Mouse (Mus musculus) hindbrain, postnatal 0 days (tissue): ENCODE results near the gene St8sia1. TPM values are rescaled to one million over a fixed set of nuclear protein-coding genes. Genes with fewer than 3 reads are reported as not detected.
"Not testable (repeated sequence)": the region's sequence is repeated elsewhere in the genome, so short reads cannot be mapped to it uniquely, and the experiment has no call there.

ENCODE experiments used
- ATAC-seq: fragments of 200-750 bp; cut with Nextera tagmentation; 2 replicates; pipeline ENCODE4 v1.8.0; 2017; ENCODE audit warnings: mild to moderate bottlenecking, moderate TSS enrichment, moderate library complexity
- DNase-seq: peaks from one replicate; pipeline ENCODE4 v3.0.0-alpha.2; 2015; ENCODE audit warnings: low spot score
- H3K27ac ChIP-seq: fragments of 300-500 bp; sonication (generic); 2 replicates; pipeline ENCODE4 v1.5.1; 2014; ENCODE audit warnings: mild to moderate bottlenecking
- H3K27me3 ChIP-seq: fragments of 300-500 bp; sonication (generic); 2 replicates; pipeline ENCODE4 v1.6.1; 2014; ENCODE audit warnings: low read length, mixed read lengths; ENCODE audit not compliant: insufficient read depth
- H3K36me3 ChIP-seq: fragments of 300-500 bp; sonication (generic); 2 replicates; pipeline ENCODE4 v1.6.1; 2014; ENCODE audit warnings: low read length, mixed read lengths; ENCODE audit not compliant: insufficient read depth
- H3K4me1 ChIP-seq: fragments of 300-500 bp; sonication (generic); 2 replicates; pipeline ENCODE4 v1.6.1; 2014; ENCODE audit warnings: antibody characterized with exemption, low read length, mixed read lengths; ENCODE audit not compliant: insufficient read depth
- H3K4me2 ChIP-seq: fragments of 300-500 bp; sonication (generic); 2 replicates; pipeline ENCODE4 v1.6.1; 2014; ENCODE audit warnings: low read depth, mild to moderate bottlenecking, low read length, moderate library complexity, mixed read lengths
- H3K4me3 ChIP-seq: fragments of 300-500 bp; sonication (generic); 2 replicates; pipeline ENCODE4 v1.5.1; 2014; ENCODE audit warnings: low read length
- H3K9ac ChIP-seq: fragments of 300-500 bp; sonication (generic); replicated peaks from 2 replicates; pipeline ENCODE4 v1.6.1; 2014; ENCODE audit warnings: mild to moderate bottlenecking, low read length, moderate library complexity, mixed read lengths
- H3K9me3 ChIP-seq: fragments of 300-500 bp; sonication (generic); 2 replicates; pipeline ENCODE4 v1.6.1; 2016; ENCODE audit warnings: low read length, mixed read lengths
- CTCF ChIP-seq: IDR thresholded peaks from 2 replicates; pipeline ENCODE4 v1.5.1; 2016; ENCODE audit warnings: antibody characterized with exemption, control low read depth, low read depth
- WGBS: fragments of 180-500 bp; shearing (Covaris S2); extraction: QIAGEN DNeasy Blood & Tissue Kit; methylation state at CpG from one replicate; pipeline ENCODE4 v1.1.7; 2014; 5-methylcytosine and 5-hydroxymethylcytosine counted together
- polyA plus RNA-seq: library from polyadenylated mRNA; unstranded; fragments of >200 nt; fragmentation: Nextera tagmentation; extraction: Ambion mirVana; gene quantifications from 2 replicates; pipeline ENCODE4 v1.2.1, GENCODE M21; 2015
- total RNA-seq: library from RNA; depleted of rRNA; stranded (reverse); fragments of >200 nt; gene quantifications from 2 replicates; pipeline ENCODE4 v1.2.3, GENCODE M21; 2014

Gene St8sia1
- total and polyA plus RNA-seq, 2 experiments from 2014 or later: 3.7 to 18.0 TPM

GRCm38 (mm10) chr6:142991391-142992059 is 27.3 kb upstream of the St8sia1 start:
- Histone ChIP-seq H3K27ac (no peak overlapping the region), H3K27me3 (no peaks in the 10 kb centered on the region), H3K36me3 (no peaks in the 10 kb centered on the region), H3K9me3 (no peaks in the 10 kb centered on the region), H3K4me1 (no peaks in the 10 kb centered on the region), H3K4me3 (no peak overlapping the region), H3K4me2 (no peak overlapping the region), H3K9ac (no peak overlapping the region)
- 50% methylated on average over 7 of the region's 7 CpGs for WGBS
- TF ChIP-seq CTCF: no peak
- ATAC-seq (no peak), DNase-seq (no peak)

GRCm38 (mm10) chr6:142990516-142990915 is 26.3 kb upstream of the St8sia1 start:
- Histone ChIP-seq H3K9me3 (no peaks in the 10 kb centered on the region), H3K9ac (no peak overlapping the region), H3K27me3 (no peaks in the 10 kb centered on the region), H3K36me3 (no peaks in the 10 kb centered on the region), H3K4me3 (no peak overlapping the region), H3K4me1 (no peaks in the 10 kb centered on the region), H3K27ac (no peak overlapping the region), H3K4me2 (no peak overlapping the region)
- ATAC-seq (no peak), DNase-seq (no peak)
- no peak for TF ChIP-seq CTCF
- WGBS: 73% methylated on average over 9 of the region's 9 CpGs

- Histone ChIP-seq H3K4me3 (no peak overlapping the region), H3K9ac (no peak overlapping the region), H3K27me3 (no peaks in the 10 kb centered on the region), H3K4me2 (no peak overlapping the region), H3K27ac (no peak overlapping the region), H3K9me3 (no peaks in the 10 kb centered on the region), H3K4me1 (no peaks in the 10 kb centered on the region), H3K36me3 (no peaks in the 10 kb centered on the region)
- ATAC-seq: no peak
- DNase-seq: no peak
- no peak for TF ChIP-seq CTCF
- 89% methylated on average over 13 of the region's 13 CpGs for WGBS
Observed at GRCm38 (mm10) chr6:142989495-142989894, 25.2 kb upstream of the St8sia1 start.

- no peak for ATAC-seq
- peak; percentile 70 for DNase-seq
- no peaks in the 10 kb centered on the region for H3K4me1 ChIP-seq
- no peak overlapping the region for H3K27ac ChIP-seq
- H3K4me2 ChIP-seq: no peak overlapping the region
- H3K9ac ChIP-seq: no peak overlapping the region
- H3K9me3 ChIP-seq: no peaks in the 10 kb centered on the region
- 27% methylated on average over 10 of the region's 10 CpGs for WGBS
- H3K36me3 ChIP-seq: no peaks in the 10 kb centered on the region
- H3K4me3 ChIP-seq: no peak overlapping the region
- no peaks in the 10 kb centered on the region for H3K27me3 ChIP-seq
- peak; percentile 90 for TF ChIP-seq CTCF
Observed at GRCm38 (mm10) chr6:142988753-142989152, 24.5 kb upstream of the St8sia1 start.

- WGBS: 76% methylated on average over 6 of the region's 6 CpGs
- TF ChIP-seq CTCF: no peak
- Histone ChIP-seq H3K4me3 (no peak overlapping the region), H3K9me3 (no peaks in the 10 kb centered on the region), H3K27me3 (no peaks in the 10 kb centered on the region), H3K27ac (no peak overlapping the region), H3K4me1 (no peaks in the 10 kb centered on the region), H3K4me2 (no peak overlapping the region), H3K9ac (no peak overlapping the region), H3K36me3 (no peaks in the 10 kb centered on the region)
- DNase-seq: no peak
- no peak for ATAC-seq
Observed at GRCm38 (mm10) chr6:142988231-142988630, 24.0 kb upstream of the St8sia1 start.

GRCm38 (mm10) chr6:142987616-142988015 is 23.4 kb upstream of the St8sia1 start:
- Histone ChIP-seq H3K9me3 (no peaks in the 10 kb centered on the region), H3K27me3 (no peaks in the 10 kb centered on the region), H3K9ac (no peak overlapping the region), H3K4me1 (no peaks in the 10 kb centered on the region), H3K4me2 (no peak overlapping the region), H3K27ac (no peak overlapping the region), H3K36me3 (no peaks in the 10 kb centered on the region), H3K4me3 (no peak overlapping the region)
- TF ChIP-seq CTCF: no peak
- ATAC-seq (no peak), DNase-seq (no peak)
- 63% methylated on average over 6 of the region's 6 CpGs for WGBS

- H3K9me3 ChIP-seq, H3K4me2 ChIP-seq, H3K4me1 ChIP-seq, DNase-seq, H3K4me3 ChIP-seq, H3K27me3 ChIP-seq, H3K36me3 ChIP-seq, ATAC-seq, H3K9ac ChIP-seq, H3K27ac ChIP-seq: not testable (repeated sequence)
- 91% methylated on average over 9 of the region's 9 CpGs for WGBS
Observed at GRCm38 (mm10) chr6:142986706-142987105, 22.5 kb upstream of the St8sia1 start.

- not testable (repeated sequence) for H3K9ac ChIP-seq, H3K36me3 ChIP-seq, DNase-seq, ATAC-seq, H3K4me1 ChIP-seq, H3K4me3 ChIP-seq, H3K4me2 ChIP-seq, H3K27me3 ChIP-seq, H3K27ac ChIP-seq, H3K9me3 ChIP-seq
- 90% methylated on average over 9 of the region's 9 CpGs for WGBS
Observed at GRCm38 (mm10) chr6:142985561-142986238, 21.4 kb upstream of the St8sia1 start.
